Mouse (Mus musculus): ENCODE data around the gene H2al1a. TPM values are rescaled to one million over a fixed set of nuclear protein-coding genes. Genes with fewer than 3 reads are reported as not detected.
A peak's percentile ranks its signal among the peaks of the same experiment; 100 is the strongest.
"Not testable (repeated sequence)": the region's sequence is repeated elsewhere in the genome, so short reads cannot be mapped to it uniquely, and the experiment has no call there.

H2al1a gene
- not detected in 2 replicates for polyA plus RNA-seq (2012; rRNA removed)
- not detected in 2 replicates for polyA plus RNA-seq (2014; fragmentation: Nextera tagmentation; extraction: Ambion mirVana)

GRCm38 (mm10) chrX:11298957-11299356, at the start of gene H2al1a:
TSS of gene H2al1a (plus strand) at chrX:11299257.
- not testable (repeated sequence) for H3K27me3 ChIP-seq (ENCODE audit: control insufficient read depth, insufficient read depth, low read length); H3K27ac ChIP-seq (replicated peaks; ENCODE audit: low read depth, low read length); DNase-seq (ENCODE audit: low spot score); H3K9ac ChIP-seq (ENCODE audit: low read depth, low read length, severe bottlenecking); H3K4me3 ChIP-seq (replicated peaks; ENCODE audit: low read length); H3K4me2 ChIP-seq (replicated peaks; ENCODE audit: low read depth, low read length, severe bottlenecking); H3K36me3 ChIP-seq (ENCODE audit: control insufficient read depth, insufficient read depth, low read length); H3K4me1 ChIP-seq (ENCODE audit: control insufficient read depth, insufficient read depth, low read length); H3K9me3 ChIP-seq (ENCODE audit: control insufficient read depth, low read length); ATAC-seq (ENCODE audit: low FRiP score, low read depth)
- no CpG with 5 or more reads among the region's 3 CpGs for WGBS

GRCm38 (mm10) chrX:11250155-11250554, 48.9 kb upstream of the H2al1a start:
- whole genome bisulfite sequencing, result 34% methylated on average over 12 of the region's 12 CpGs
- H3K27me3 ChIP-seq (ENCODE audit: control insufficient read depth, insufficient read depth, low read length), result no peaks in the 10 kb centered on the region
- no peak for DNase-seq (ENCODE audit: low spot score)

GRCm38 (mm10) chrX:11254062-11254461, 45.0 kb upstream of the H2al1a start:
- Histone ChIP-seq H3K9me3 (ENCODE audit: control insufficient read depth, low read length) (no peaks in the 10 kb centered on the region), H3K4me3 (replicated peaks; ENCODE audit: low read length) (no peak overlapping the region), H3K36me3 (ENCODE audit: control insufficient read depth, insufficient read depth, low read length) (no peaks in the 10 kb centered on the region), H3K4me1 (ENCODE audit: control insufficient read depth, insufficient read depth, low read length) (peaks cover 10% of the 10 kb centered on the region; the same call in 1 of the 2 replicates), H3K27ac (replicated peaks; ENCODE audit: low read depth, low read length) (no peak overlapping the region), H3K4me2 (replicated peaks; ENCODE audit: low read depth, low read length, severe bottlenecking) (no peak overlapping the region), H3K27me3 (ENCODE audit: control insufficient read depth, insufficient read depth, low read length) (no peaks in the 10 kb centered on the region), H3K9ac (ENCODE audit: low read depth, low read length, severe bottlenecking) (no peak overlapping the region)
- TF ChIP-seq POLR2A (IDR thresholded peaks at IDR 0.05; ENCODE audit: borderline replicate concordance, extremely low read depth, insufficient read depth, insufficient read length), result no peak
- DNase-seq (ENCODE audit: low spot score) (no peak), ATAC-seq (ENCODE audit: low FRiP score, low read depth) (no peak)
- 55% methylated on average over 5 of the region's 5 CpGs for WGBS

More at GRCm38 (mm10) chrX:11250155-11250554, 48.9 kb upstream of the H2al1a start:
- no peak overlapping the region for H3K9ac ChIP-seq (ENCODE audit: low read depth, low read length, severe bottlenecking)
- no peak for TF ChIP-seq POLR2A (IDR thresholded peaks at IDR 0.05; ENCODE audit: borderline replicate concordance, extremely low read depth, insufficient read depth, insufficient read length)
- H3K4me2 ChIP-seq (replicated peaks; ENCODE audit: low read depth, low read length, severe bottlenecking), result no peak overlapping the region
- H3K9me3 ChIP-seq (ENCODE audit: control insufficient read depth, low read length), result no peaks in the 10 kb centered on the region
- peaks cover under 1% of the 10 kb centered on the region; the same call in 1 of the 2 replicates for H3K4me1 ChIP-seq (ENCODE audit: control insufficient read depth, insufficient read depth, low read length)
- H3K4me3 ChIP-seq (replicated peaks; ENCODE audit: low read length), result no peak overlapping the region
- no peak overlapping the region for H3K27ac ChIP-seq (replicated peaks; ENCODE audit: low read depth, low read length)
- ATAC-seq (ENCODE audit: low FRiP score, low read depth), result no peak
- no peaks in the 10 kb centered on the region for H3K36me3 ChIP-seq (ENCODE audit: control insufficient read depth, insufficient read depth, low read length)

- ATAC-seq (ENCODE audit: low FRiP score, low read depth) (no peak), DNase-seq (ENCODE audit: low spot score) (no peak)
- Histone ChIP-seq H3K9me3 (ENCODE audit: control insufficient read depth, low read length) (no peaks in the 10 kb centered on the region), H3K9ac (ENCODE audit: low read depth, low read length, severe bottlenecking) (no peak overlapping the region), H3K27me3 (ENCODE audit: control insufficient read depth, insufficient read depth, low read length) (no peaks in the 10 kb centered on the region), H3K27ac (replicated peaks; ENCODE audit: low read depth, low read length) (no peak overlapping the region), H3K4me3 (replicated peaks; ENCODE audit: low read length) (no peak overlapping the region), H3K36me3 (ENCODE audit: control insufficient read depth, insufficient read depth, low read length) (no peaks in the 10 kb centered on the region), H3K4me1 (ENCODE audit: control insufficient read depth, insufficient read depth, low read length) (peaks cover 10% of the 10 kb centered on the region; the same call in 1 of the 2 replicates), H3K4me2 (replicated peaks; ENCODE audit: low read depth, low read length, severe bottlenecking) (no peak overlapping the region)
- TF ChIP-seq POLR2A (IDR thresholded peaks at IDR 0.05; ENCODE audit: borderline replicate concordance, extremely low read depth, insufficient read depth, insufficient read length), result no peak
- 37% methylated on average over 11 of the region's 11 CpGs for WGBS
Measured at GRCm38 (mm10) chrX:11254521-11255207, 44.4 kb upstream of the H2al1a start.

GRCm38 (mm10) chrX:11255564-11256360, 43.3 kb upstream of the H2al1a start:
- 41% methylated on average over 8 of the region's 8 CpGs for WGBS
- no peaks in the 10 kb centered on the region for H3K36me3 ChIP-seq (ENCODE audit: control insufficient read depth, insufficient read depth, low read length)
- H3K9ac ChIP-seq (ENCODE audit: low read depth, low read length, severe bottlenecking), result no peak overlapping the region
- no peak overlapping the region for H3K4me3 ChIP-seq (replicated peaks; ENCODE audit: low read length)
- no peaks in the 10 kb centered on the region for H3K27me3 ChIP-seq (ENCODE audit: control insufficient read depth, insufficient read depth, low read length)
- no peaks in the 10 kb centered on the region for H3K9me3 ChIP-seq (ENCODE audit: control insufficient read depth, low read length)
- peak; percentile 50 for DNase-seq (ENCODE audit: low spot score)
- H3K27ac ChIP-seq (replicated peaks; ENCODE audit: low read depth, low read length), result no peak overlapping the region
- H3K4me1 ChIP-seq (ENCODE audit: control insufficient read depth, insufficient read depth, low read length), result peaks cover 10% of the 10 kb centered on the region; the same call in 1 of the 2 replicates
- no peak overlapping the region for H3K4me2 ChIP-seq (replicated peaks; ENCODE audit: low read depth, low read length, severe bottlenecking)
- ATAC-seq (ENCODE audit: low FRiP score, low read depth), result no peak
- TF ChIP-seq POLR2A (IDR thresholded peaks at IDR 0.05; ENCODE audit: borderline replicate concordance, extremely low read depth, insufficient read depth, insufficient read length), result no peak
